Mouse (Mus musculus) MEL-GATA-1-ER (cell line): ENCODE data around the gene Lsamp.

ENCODE experiments used
- DNase-seq: peaks from one replicate; pipeline ENCODE4 v3.0.0-alpha.2; 2012; ENCODE audit warnings: low read depth; ENCODE audit errors: extremely low read depth

The Lsamp gene

GRCm38 (mm10) chr16:40271859-40272258 lies 287.7 kb downstream of the Lsamp start:
- no peak for DNase-seq

DNA sequence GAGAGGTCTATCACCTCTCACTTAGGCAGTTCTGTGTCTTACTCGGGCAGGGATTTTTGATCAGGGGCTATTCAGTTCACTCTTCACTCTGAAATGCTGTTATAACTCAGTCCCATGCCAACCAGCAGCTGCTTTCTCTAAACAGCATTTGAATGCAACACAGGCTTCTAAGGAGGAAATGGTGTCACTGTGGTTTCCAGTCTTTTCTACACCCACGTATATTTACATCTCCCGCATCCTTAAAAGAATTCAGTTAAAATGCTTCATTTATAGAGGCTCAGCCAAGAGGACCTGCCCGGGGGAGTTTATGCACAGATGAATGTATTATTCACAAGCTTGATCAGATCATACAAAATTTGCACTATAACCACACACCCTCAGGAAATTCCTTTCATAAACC lies 306.0 kb downstream of the Lsamp start:
- no peak for DNase-seq

DNA sequence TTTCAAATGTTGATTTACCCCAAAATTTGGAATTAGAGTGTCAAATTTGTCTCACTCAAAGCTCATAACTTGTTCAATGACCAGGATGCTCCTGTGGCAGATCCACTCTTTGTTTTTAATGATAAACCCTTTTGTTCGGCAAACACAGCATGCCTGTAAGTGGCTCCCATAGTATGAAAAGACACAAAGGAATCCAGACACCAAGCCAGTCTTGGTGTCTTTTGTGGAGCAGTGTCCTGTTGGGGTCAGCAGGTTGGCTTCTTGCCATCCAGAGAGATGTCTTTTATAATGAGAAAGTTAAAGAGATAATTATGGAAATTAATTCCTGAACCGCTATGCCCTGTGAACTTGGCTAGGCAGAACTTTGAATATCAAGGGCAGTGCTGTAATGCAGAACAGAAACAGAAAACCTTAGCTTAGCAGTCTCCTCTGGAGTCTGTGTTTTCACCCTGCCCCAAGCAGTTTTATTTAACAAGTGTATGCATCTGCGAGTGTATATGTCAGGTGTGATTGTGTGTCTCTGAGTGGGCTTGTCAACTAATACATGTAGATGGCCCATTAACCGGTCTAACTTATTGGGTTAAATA lies 310.2 kb downstream of the Lsamp start:
- no peak for DNase-seq

DNA sequence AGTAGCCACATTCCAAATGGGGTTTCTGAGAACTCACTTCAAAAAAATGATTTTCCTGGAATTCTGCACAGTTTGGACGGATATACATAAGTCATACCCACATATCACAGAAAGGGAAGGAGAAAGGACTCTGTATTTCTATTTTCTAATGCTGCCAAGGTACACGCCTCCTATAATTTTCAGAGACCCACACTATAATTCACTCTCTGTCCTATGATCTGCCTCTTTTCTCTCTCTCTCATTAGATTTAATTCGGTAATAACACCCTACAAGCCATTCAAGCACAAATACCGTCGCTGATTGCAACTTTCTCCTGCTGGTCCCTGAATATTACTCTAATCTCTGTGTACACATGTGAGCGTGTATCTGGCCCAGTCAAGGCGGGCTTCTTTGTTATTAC lies 311.1 kb downstream of the Lsamp start:
- no peak for DNase-seq

DNA sequence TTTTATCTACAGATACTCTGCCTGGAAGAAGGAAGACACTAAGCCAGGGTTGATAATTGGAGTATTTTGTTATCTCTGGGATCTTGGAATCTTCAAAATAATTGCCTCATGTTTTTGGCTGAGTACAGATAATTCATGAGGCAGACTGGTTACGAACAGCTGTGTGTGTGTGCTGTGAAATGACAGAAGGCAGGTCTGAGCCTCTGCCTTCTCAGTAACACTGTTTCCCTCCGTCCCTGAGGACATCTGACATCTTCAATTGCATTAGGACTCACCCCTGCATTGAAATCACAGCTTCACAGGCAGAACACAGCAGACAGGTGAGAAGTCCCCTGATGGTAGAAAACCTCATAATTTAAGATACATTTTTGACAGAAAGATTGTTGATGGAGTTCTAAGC lies 323.5 kb downstream of the Lsamp start:
- no peak for DNase-seq

DNA sequence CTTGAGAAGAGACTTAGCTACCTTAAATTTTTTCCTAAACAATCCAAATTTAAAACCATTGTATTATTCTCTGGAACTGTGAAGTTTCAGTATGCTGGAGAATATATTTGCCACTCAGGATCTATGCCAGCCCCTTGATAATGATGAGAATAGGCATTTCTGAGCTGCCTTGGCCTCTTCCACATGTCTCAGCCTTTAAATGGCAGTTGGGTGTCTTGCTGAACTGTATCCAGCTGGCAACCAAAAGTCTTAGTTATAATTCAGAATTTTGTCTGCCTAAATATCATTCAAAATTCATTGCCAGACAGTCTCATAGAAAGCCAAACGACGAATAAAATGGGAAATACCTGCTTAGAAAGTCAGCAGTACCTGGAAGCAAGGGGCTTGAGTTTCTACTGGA lies 332.0 kb downstream of the Lsamp start:
- DNase-seq = no peak

- no peak for DNase-seq
Observed at GRCm38 (mm10) chr16:40324811-40325210, 340.6 kb downstream of the Lsamp start.

GRCm38 (mm10) chr16:40328249-40328820 lies 344.2 kb downstream of the Lsamp start:
- no peak for DNase-seq

GRCm38 (mm10) chr16:40369677-40370076 lies 385.5 kb downstream of the Lsamp start:
- DNase-seq = no peak

DNA sequence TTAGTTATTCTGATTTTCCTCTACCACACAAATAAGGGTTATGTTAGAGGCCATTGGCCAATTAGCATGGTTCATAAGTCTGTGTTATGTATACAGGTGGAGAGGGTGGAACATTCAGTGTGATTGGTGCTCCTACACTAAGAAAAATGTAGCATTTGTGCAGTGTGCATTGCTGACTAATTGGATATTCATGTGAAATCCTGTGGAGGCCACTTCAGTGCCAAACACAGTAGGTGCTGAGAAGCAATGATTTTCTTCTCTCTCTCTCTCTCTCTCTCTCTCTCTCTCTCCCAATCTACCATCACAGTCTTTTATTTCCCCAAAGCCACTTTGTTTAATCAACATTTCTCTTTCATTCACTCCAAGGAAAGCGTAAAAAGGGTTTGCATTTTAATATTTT lies 387.1 kb downstream of the Lsamp start:
- DNase-seq = no peak

- DNase-seq = no peak
Observed at GRCm38 (mm10) chr16:40375314-40375713, 391.2 kb downstream of the Lsamp start.

DNA sequence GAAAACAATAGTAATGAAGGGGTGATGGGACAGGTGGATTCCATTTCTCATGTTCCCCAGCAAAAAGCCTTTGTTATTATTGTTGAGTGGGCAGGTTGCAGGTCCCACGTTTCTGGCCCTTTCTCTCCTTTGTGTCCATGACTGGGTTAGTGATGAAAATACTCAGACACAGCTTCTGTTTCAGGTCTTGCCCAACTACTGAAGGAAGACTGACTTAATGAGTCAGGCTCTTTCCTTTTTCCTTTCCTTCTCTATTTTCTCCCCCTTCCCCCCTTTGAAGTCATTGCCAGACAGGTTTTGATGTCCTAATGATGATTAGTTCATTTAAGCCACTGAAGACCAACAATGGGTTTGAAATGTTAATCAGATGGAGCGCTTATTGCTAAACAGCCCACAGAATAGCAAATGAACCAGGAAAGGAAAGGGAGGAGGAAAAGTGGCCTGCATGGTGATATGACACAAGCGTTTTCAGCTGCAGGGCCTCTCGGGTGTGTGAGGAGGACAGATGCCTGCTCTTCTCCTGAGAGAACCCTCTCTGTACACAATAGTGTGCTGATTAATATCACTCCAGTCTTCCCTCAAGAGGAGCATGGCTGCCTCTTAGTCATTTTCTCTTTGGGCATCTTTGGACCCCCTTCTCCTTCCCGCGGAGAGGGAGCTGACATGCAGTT lies 393.1 kb downstream of the Lsamp start:
- no peak for DNase-seq

GRCm38 (mm10) chr16:40392106-40392505 lies 407.9 kb downstream of the Lsamp start:
- no peak for DNase-seq

DNA sequence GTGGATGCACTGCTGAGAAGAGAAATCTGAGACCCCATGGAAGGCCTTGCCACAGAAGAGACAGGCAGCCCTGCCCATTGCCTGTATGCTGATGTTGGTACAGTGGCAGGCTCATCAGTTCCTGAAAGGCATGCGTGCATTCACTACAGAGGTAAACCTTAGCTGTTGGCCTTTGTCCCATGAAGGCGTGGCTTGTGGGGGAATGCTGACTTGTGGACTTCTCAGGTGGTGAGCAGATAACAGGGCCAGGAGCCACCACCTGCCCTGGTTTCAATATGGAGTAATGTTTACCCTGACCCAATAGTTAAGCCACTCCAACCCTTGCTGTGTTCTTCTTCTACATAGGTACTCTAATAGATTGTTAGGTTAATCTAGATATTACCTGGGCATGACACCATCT lies 415.4 kb downstream of the Lsamp start:
- DNase-seq = no peak

DNA sequence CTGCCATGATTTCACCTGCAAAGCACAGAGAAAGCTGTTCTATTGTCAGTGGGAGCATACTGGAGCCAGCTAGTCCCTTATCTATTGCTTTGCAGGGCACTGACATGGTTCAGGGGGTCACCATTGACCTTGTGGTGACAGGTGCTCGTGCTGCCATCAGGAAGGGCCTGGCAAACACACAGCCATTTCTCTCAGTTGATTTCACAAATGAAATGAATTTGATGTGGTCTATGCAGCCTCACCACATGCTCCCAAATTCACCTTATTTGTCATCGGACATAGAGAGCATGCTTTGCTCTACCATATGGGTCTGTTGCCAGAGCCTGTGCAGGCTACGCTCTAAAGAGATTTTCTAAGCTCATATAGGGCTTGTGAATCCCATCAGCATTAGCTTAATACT lies 450.1 kb downstream of the Lsamp start:
- DNase-seq = no peak

GRCm38 (mm10) chr16:40436415-40436814 lies 452.3 kb downstream of the Lsamp start:
- no peak for DNase-seq

- no peak for DNase-seq
Observed at GRCm38 (mm10) chr16:40437879-40438278, 453.7 kb downstream of the Lsamp start.

DNA sequence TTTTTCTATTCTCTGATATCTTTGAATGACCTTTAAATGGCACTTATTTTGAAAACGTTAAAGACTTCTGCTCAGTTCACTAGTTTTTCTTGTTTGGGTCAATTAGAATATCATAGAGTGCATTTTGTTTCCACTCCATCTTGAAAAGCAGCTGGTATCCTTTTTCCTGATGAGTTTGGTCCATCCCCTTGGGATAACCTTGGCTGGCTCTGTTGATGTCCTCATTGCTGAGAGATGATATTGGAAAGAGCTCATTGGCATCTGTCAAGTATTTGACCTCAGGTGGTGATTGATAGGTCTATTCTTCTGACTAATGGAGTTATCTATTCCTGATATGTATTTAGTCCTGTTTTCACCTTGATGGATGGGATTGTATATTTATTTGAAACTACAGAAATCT lies 454.7 kb downstream of the Lsamp start:
- DNase-seq = no peak

DNA sequence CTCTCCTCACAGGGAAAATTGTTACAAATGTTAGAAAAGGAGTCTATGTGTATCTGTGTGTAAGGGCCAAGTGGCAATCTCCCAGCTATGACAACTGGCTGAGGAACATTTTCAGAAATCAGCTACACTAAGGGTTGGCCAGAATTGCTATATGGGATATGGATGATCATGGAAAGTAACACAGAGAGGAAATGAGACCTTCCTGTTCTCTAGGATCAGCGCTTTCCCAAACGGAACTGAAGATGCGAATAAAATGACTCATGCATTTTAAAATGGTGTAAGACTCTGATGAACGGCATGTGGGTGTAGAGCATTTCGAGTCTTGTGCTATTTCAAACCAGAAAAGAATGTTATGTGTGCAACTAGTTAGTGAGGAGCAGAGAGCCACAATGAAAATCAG lies 462.4 kb downstream of the Lsamp start:
- no peak for DNase-seq

GRCm38 (mm10) chr16:40463411-40464058 lies 479.4 kb downstream of the Lsamp start:
- DNase-seq = no peak

- DNase-seq = no peak
Observed at GRCm38 (mm10) chr16:40466596-40466995, 482.4 kb downstream of the Lsamp start.

DNA sequence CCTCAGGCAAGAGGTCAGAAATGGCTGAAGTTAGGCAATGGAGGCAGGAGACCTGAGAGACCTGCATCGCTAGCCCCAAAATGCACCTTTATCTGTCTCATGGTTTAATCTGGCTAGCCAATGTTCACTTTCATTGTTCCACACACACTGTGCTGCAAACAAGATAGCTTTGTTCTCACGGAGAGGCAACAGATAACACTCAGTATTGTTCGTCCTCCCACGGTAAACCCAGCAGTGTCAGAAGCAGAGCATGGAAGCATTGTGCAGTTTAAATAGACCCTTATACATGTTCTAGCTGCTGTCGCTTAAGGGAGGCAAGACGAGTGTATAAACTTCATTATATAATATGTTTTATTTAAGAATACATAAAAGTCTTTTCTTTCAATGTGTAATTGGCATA lies 486.8 kb downstream of the Lsamp start:
- no peak for DNase-seq

DNA sequence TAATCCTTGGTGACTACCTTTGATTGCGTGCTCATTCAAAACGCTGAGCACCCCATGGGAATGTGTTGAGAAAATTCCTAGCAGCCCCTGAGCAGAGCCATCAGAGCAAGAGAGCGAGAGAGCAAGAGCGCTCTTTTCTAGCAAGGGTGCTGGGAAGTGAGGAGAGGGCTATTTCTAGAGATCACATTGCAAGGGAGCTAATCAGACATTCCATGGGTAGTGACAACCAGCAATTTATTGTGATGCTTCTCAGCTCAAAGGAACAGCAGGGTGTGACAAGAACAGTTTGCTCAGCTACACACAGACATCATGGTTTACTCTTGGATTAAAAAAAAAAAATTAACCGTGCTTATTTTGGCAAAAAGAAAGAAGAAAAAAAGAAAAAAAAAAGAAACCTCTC lies 487.8 kb downstream of the Lsamp start:
- DNase-seq = no peak
